Mouse (Mus musculus) megakaryocyte-erythroid progenitor cell, adult 5-6 weeks (primary cell): ENCODE data around the gene Nubpl. TPM values are rescaled to one million over a fixed set of nuclear protein-coding genes. Genes with fewer than 3 reads are reported as not detected.

Experiments
- ATAC-seq: replicated peaks from 2 replicates; pipeline ENCODE4 v1.8.0; 2016; ENCODE audit warnings: mild to moderate bottlenecking, inconsistent platforms; ENCODE audit not compliant: severe bottlenecking, poor library complexity, low FRiP score, low TSS enrichment
- total RNA-seq, 2 experiments: library from RNA; stranded (forward) in 1 of 2; stranded (reverse) in 1 of 2; fragments of 200-1000, 215-1000 nt in 1 of 2; fragments of >200 nt in 1 of 2; fragmentation: Nextera tagmentation in 1 of 2; gene quantifications; 2 replicates each; pipeline ENCODE4 v1.2.3; 2014 to 2017

The Nubpl gene
- total RNA-seq, 2 experiments from 2014 or later = 7.5 to 9.4 TPM

GRCm38 (mm10) chr12:52308628-52309027 lies 211.1 kb downstream of the Nubpl start:
- ATAC-seq = no peak

- ATAC-seq = no peak
Measured at GRCm38 (mm10) chr12:52314818-52315217, 217.3 kb downstream of the Nubpl start.

- no peak for ATAC-seq
Measured at GRCm38 (mm10) chr12:52317635-52318034, 220.1 kb downstream of the Nubpl start.

- no peak for ATAC-seq
Measured at GRCm38 (mm10) chr12:52318426-52318825, 220.9 kb downstream of the Nubpl start.

GRCm38 (mm10) chr12:52319156-52319555 lies 221.6 kb downstream of the Nubpl start:
- ATAC-seq = no peak

GRCm38 (mm10) chr12:52328488-52328887 lies 231.0 kb downstream of the Nubpl start:
- no peak for ATAC-seq

- ATAC-seq = no peak
Measured at GRCm38 (mm10) chr12:52335142-52335765, 237.7 kb downstream of the Nubpl start.

- peak; percentile 91 for ATAC-seq
Measured at GRCm38 (mm10) chr12:52338136-52338753, 240.7 kb downstream of the Nubpl start.

- ATAC-seq = no peak
Measured at GRCm38 (mm10) chr12:52346611-52347010, 249.1 kb downstream of the Nubpl start.

- ATAC-seq = no peak
Measured at GRCm38 (mm10) chr12:52350276-52350675, 252.7 kb downstream of the Nubpl start.

GRCm38 (mm10) chr12:52359484-52359883 lies 261.9 kb downstream of the Nubpl start:
- ATAC-seq = no peak

GRCm38 (mm10) chr12:52360136-52360535 lies 262.6 kb downstream of the Nubpl start:
- no peak for ATAC-seq

GRCm38 (mm10) chr12:52361198-52361597 lies 263.7 kb downstream of the Nubpl start:
- no peak for ATAC-seq

Other genes starting within 250 kb of the Nubpl start
- gene Heatr5a, start 126.4 kb upstream of the Nubpl start, total RNA-seq (2014; fragmentation: Nextera tagmentation) = 76.2 and 112 TPM in 2 replicates
- gene Heatr5a, start 126.4 kb upstream of the Nubpl start, total RNA-seq (2017) = 54.3 and 57.2 TPM in 2 replicates
- 8.5 and 9.8 TPM in 2 replicates for gene Dtd2, start 91.2 kb upstream of the Nubpl start, total RNA-seq (2014; fragmentation: Nextera tagmentation)
- gene Dtd2, start 91.2 kb upstream of the Nubpl start, total RNA-seq (2017) = 15.4 and 29.9 TPM in 2 replicates
- not detected in 2 replicates for gene Gpr33, start 69.7 kb upstream of the Nubpl start, total RNA-seq (2014; fragmentation: Nextera tagmentation)
- gene Gpr33, start 69.7 kb upstream of the Nubpl start, total RNA-seq (2017) = not detected in 2 replicates